Comparison of ENCODE assay signal across 18 mouse cellular contexts in genomic region chr16:90217926-90218325, GRCm38 (mm10). TPM values are rescaled to one million over a fixed set of nuclear protein-coding genes. Genes with fewer than 3 reads are reported as not detected.
A peak's percentile ranks its signal among the peaks of the same experiment; 100 is the strongest.
DNase-seq lines count a peak whose midpoint lies in the region; ATAC-seq and TF ChIP-seq lines count a peak whose summit lies in the region.
"Had no signal": no experiment of that assay in that cellular context is flagged by ENCODE, and none has a peak within 500 bp of the region (broad histone marks: within the 10 kb centered on the region; RNA-seq: fewer than 3 reads in every experiment).

No protein-coding gene starts in this region.

- TF ChIP-seq CTCF in lung, embryonic 14.5 days (IDR thresholded peaks at IDR 0.05; ENCODE audit: low read depth), result no peak

- H3K9me3 ChIP-seq in lung, embryonic 14.5 days (ENCODE audit: low read depth, low read length), result no peaks in the 10 kb centered on the region
- H3K9me3 ChIP-seq in ES-E14 (ENCODE audit: control insufficient read depth, insufficient read depth, low read depth, low read length), result no peaks in the 10 kb centered on the region
- H3K9me3 ChIP-seq in liver, embryonic 13.5 days (replicated peaks), result no peaks in the 10 kb centered on the region
- H3K9me3 ChIP-seq: embryonic facial prominence, embryonic 10.5 days; heart, embryonic 12.5 days; kidney, embryonic 15.5 days; neural tube, embryonic 15.5 days had no signal

- in situ Hi-C loops in ES-E14 (cut with MboI; ENCODE audit: low sequenced_read_pairs in 2 of 2, unreplicated experiment in 2 of 2), result no loop called here

- DNase-seq in lung, embryonic 14.5 days, result no peak
- DNase-seq in lung, postnatal 14 days, result no peak
- no peak for DNase-seq in ES-E14 (ENCODE audit: low read depth, low spot score)
- DNase-seq in liver, embryonic 13.5 days, result no peak
- DNase-seq in lung, postnatal 36 days, result peak; percentile 69
- no peak for DNase-seq in cerebellum, postnatal 25 days
- DNase-seq in urinary bladder, postnatal 36 days (ENCODE audit: low spot score in 2 of 2), result no peak
- DNase-seq: cerebellum, postnatal 14 days; gastrocnemius, postnatal 14 days; heart, postnatal 4 days had no signal

- no peaks in the 10 kb centered on the region for H3K36me3 ChIP-seq in lung, embryonic 14.5 days (ENCODE audit: insufficient read depth)
- peaks cover 5% of the 10 kb centered on the region; the same call in 1 of the 2 replicates for H3K36me3 ChIP-seq in ES-E14 (ENCODE audit: control insufficient read depth, insufficient read depth, low read length, poor library complexity, severe bottlenecking)
- peaks cover under 1% of the 10 kb centered on the region for H3K36me3 ChIP-seq in liver, embryonic 13.5 days
- H3K36me3 ChIP-seq: neural tube, embryonic 15.5 days had no signal

- peaks cover 6% of the 10 kb centered on the region for H3K4me1 ChIP-seq in lung, embryonic 14.5 days (ENCODE audit: insufficient read depth)
- H3K4me1 ChIP-seq in ES-E14 (ENCODE audit: control insufficient read depth in 2 of 2, insufficient read depth in 2 of 2, low read length in 2 of 2, poor library complexity in 1 of 2), result peaks cover 0 to 9% of the 10 kb centered on the region in 2 experiments; a peak in 2 of 4 replicates
- peaks cover 73% of the 10 kb centered on the region for H3K4me1 ChIP-seq in liver, embryonic 13.5 days (replicated peaks)

- H3K4me3 ChIP-seq in lung, embryonic 14.5 days (ENCODE audit: low read depth, low read length), result no peak overlapping the region
- H3K4me3 ChIP-seq in ES-E14 (ENCODE audit: insufficient read depth in 1 of 2, low read depth in 1 of 2, low read length in 2 of 2, poor library complexity in 1 of 2, severe bottlenecking in 1 of 2), result no peak overlapping the region
- no peak overlapping the region for H3K4me3 ChIP-seq in liver, embryonic 13.5 days (replicated peaks)
- H3K4me3 ChIP-seq: embryonic facial prominence, embryonic 10.5 days; erythroblast, embryonic 14.5 days; heart, embryonic 12.5 days; kidney, embryonic 15.5 days; layer of hippocampus, adult 2 months; left cerebral cortex, adult 2 months; neural tube, embryonic 15.5 days had no signal

- no peak overlapping the region for H3K9ac ChIP-seq in lung, embryonic 14.5 days
- peak overlapping the region; percentile 26; the same call in 1 of the 2 replicates for H3K9ac ChIP-seq in ES-E14 (ENCODE audit: insufficient read depth, low read depth, low read length, poor library complexity, severe bottlenecking)
- H3K9ac ChIP-seq in liver, embryonic 13.5 days, result peak overlapping the region; percentile 32
- H3K9ac ChIP-seq: heart, embryonic 12.5 days; kidney, embryonic 15.5 days; neural tube, embryonic 15.5 days had no signal

- no peaks in the 10 kb centered on the region for H3K27me3 ChIP-seq in lung, embryonic 14.5 days (ENCODE audit: insufficient read depth, low read length)
- no peaks in the 10 kb centered on the region for H3K27me3 ChIP-seq in liver, embryonic 13.5 days
- H3K27me3 ChIP-seq: heart, embryonic 12.5 days; kidney, embryonic 15.5 days; neural tube, embryonic 15.5 days had no signal

- no peak overlapping the region for H3K4me2 ChIP-seq in lung, embryonic 14.5 days
- no peak overlapping the region for H3K4me2 ChIP-seq in liver, embryonic 13.5 days
- H3K4me2 ChIP-seq: heart, embryonic 12.5 days; kidney, embryonic 15.5 days; neural tube, embryonic 15.5 days had no signal

- 49% methylated on average over 4 of the region's 4 CpGs for WGBS in lung, embryonic 14.5 days
- WGBS in liver, embryonic 13.5 days (ENCODE audit: insufficient replicate concordance), result 35% methylated on average over 4 of the region's 4 CpGs

- peak overlapping the region; percentile 48; the same call in 1 of the 2 replicates for H3K27ac ChIP-seq in lung, embryonic 14.5 days (ENCODE audit: low read depth)
- H3K27ac ChIP-seq in ES-E14 (ENCODE audit: insufficient read depth, low read depth, low read length, poor library complexity, severe bottlenecking), result no peak overlapping the region; the same call in 1 of the 2 replicates
- peak overlapping the region; percentile 75 for H3K27ac ChIP-seq in liver, embryonic 13.5 days
- H3K27ac ChIP-seq: embryonic facial prominence, embryonic 10.5 days; kidney, embryonic 15.5 days; layer of hippocampus, adult 2 months; left cerebral cortex, adult 2 months; neural tube, embryonic 15.5 days had no signal

- no peak for ATAC-seq in lung, embryonic 14.5 days (ENCODE audit: insufficient read depth)
- no peak for ATAC-seq in liver, embryonic 13.5 days (ENCODE audit: low read depth)
- ATAC-seq: forebrain, embryonic 16.5 days had no signal

TF ChIP-seq in ES-E14, 5 proteins besides CTCF, POLR2A, EP300 and RAD21:
- TF ChIP-seq ZNF384 (IDR thresholded peaks at IDR 0.05; ENCODE audit: low read depth, low read length), result no peak
- TF ChIP-seq CHD2 (IDR thresholded peaks at IDR 0.05; ENCODE audit: low read depth, low read length), result no peak
- TF ChIP-seq MAFK (IDR thresholded peaks at IDR 0.05; ENCODE audit: insufficient read depth, low read depth, low read length), result no peak

RNA-seq across cellular contexts. Expression of gene Sod1, which starts 2.6 kb away (rescaled TPM):
- 1,316 and 1,360 TPM in 2 replicates for polyA plus RNA-seq in lung, embryonic 14.5 days (2014; fragmentation: Nextera tagmentation; extraction: Ambion mirVana)
- 990 and 1,081 TPM in 2 replicates for total RNA-seq in ES-E14 (2012; rRNA removed)
- polyA plus RNA-seq in liver, embryonic 13.5 days (2015; fragmentation: Nextera tagmentation; extraction: Ambion mirVana), result 1,329 and 1,400 TPM in 2 replicates
